Mouse (Mus musculus) adrenal gland (tissue): ENCODE data around the gene March11.

Source experiments
- intact Hi-C: fragments of 180-260 bp; cut with DNase I; formaldehyde crosslinking; loops from one replicate; pipeline ENCODE4 v1.15.1; 2025

The March11 gene

GRCm38 (mm10) chr15:26373759-26374158 is 64.9 kb downstream of the March11 start:
- intact Hi-C loops = no loop called here

GRCm38 (mm10) chr15:26374232-26374631 is 65.4 kb downstream of the March11 start:
- intact Hi-C loops = no loop called here

- intact Hi-C loops = no loop called here
Measured at GRCm38 (mm10) chr15:26374946-26375345, 66.1 kb downstream of the March11 start.

GRCm38 (mm10) chr15:26377355-26377754 is 68.5 kb downstream of the March11 start:
- intact Hi-C loops = no loop called here

- intact Hi-C loops = no loop called here
Measured at GRCm38 (mm10) chr15:26378879-26379278, 70.0 kb downstream of the March11 start.

GRCm38 (mm10) chr15:26379831-26380230 is 71.0 kb downstream of the March11 start:
- intact Hi-C loops = no loop called here

- intact Hi-C loops = no loop called here
Measured at GRCm38 (mm10) chr15:26380844-26381243, 72.0 kb downstream of the March11 start.

GRCm38 (mm10) chr15:26390001-26390400 is 81.2 kb downstream of the March11 start:
- intact Hi-C loops = no loop called here

GRCm38 (mm10) chr15:26396556-26396955 is 87.7 kb downstream of the March11 start:
- intact Hi-C loops = no loop called here

GRCm38 (mm10) chr15:26425284-26425683 is 116.4 kb downstream of the March11 start:
- intact Hi-C loops = no loop called here

GRCm38 (mm10) chr15:26426231-26426630 is 117.4 kb downstream of the March11 start:
- intact Hi-C loops = no loop called here

- intact Hi-C loops = no loop called here
Measured at GRCm38 (mm10) chr15:26430565-26430964, 121.7 kb downstream of the March11 start.

GRCm38 (mm10) chr15:26432676-26433075 is 123.8 kb downstream of the March11 start:
- intact Hi-C loops = no loop called here

- intact Hi-C loops = no loop called here
Measured at GRCm38 (mm10) chr15:26435725-26436124, 126.9 kb downstream of the March11 start.

- intact Hi-C loops = no loop called here
Measured at GRCm38 (mm10) chr15:26437113-26437512, 128.3 kb downstream of the March11 start.
